Mouse (Mus musculus) G1E (cell line): Measurements from ENCODE around the gene Trim63.

Source experiments
- CTCF ChIP-seq: IDR thresholded peaks from 2 replicates; pipeline ENCODE4 v1.5.1; 2012; ENCODE audit warnings: low read depth, low read length, inconsistent platforms, mixed read lengths
- GATA1 ChIP-seq: IDR thresholded peaks from 2 replicates; pipeline ENCODE4 v1.6.1; 2012; ENCODE audit warnings: borderline replicate concordance, low read length, inconsistent platforms, mixed read lengths
- POLR2AphosphoS5 ChIP-seq: IDR thresholded peaks from 2 replicates; pipeline ENCODE4 v1.6.1; 2012; ENCODE audit warnings: low read depth, low read length, inconsistent platforms; ENCODE audit not compliant: insufficient replicate concordance
- TAL1 ChIP-seq: conservative IDR thresholded peaks from 2 replicates; pipeline ENCODE4 v1.6.1; 2012; ENCODE audit warnings: low read depth, low read length, inconsistent platforms, mixed read lengths

DNA sequence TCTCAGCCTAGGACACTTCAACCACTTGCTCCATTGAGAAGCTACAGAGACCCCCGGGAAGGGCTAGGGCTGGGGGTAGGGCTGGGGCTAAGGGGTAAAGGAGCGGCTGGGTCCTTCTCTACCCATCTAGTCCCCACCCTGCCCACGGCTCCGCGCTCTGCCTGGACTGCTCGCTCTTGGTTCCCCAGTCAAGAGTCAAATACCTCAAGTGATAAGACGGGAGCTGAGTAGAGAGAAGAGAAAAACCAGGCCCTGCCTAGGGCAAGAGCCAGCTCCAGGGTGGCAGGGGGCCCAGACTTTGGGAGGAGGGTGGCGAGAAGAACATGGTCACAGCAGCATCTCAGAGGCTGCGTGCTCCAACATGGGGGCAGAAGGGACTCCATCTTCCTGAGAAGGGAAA is 550 bp downstream of the Trim63 start:
- TF ChIP-seq TAL1 (no peak), CTCF (no peak), GATA1 (no peak), POLR2AphosphoS5 (no peak)
